Mouse (Mus musculus): ENCODE results near the gene E130308A19Rik.

The E130308A19Rik gene

DNA sequence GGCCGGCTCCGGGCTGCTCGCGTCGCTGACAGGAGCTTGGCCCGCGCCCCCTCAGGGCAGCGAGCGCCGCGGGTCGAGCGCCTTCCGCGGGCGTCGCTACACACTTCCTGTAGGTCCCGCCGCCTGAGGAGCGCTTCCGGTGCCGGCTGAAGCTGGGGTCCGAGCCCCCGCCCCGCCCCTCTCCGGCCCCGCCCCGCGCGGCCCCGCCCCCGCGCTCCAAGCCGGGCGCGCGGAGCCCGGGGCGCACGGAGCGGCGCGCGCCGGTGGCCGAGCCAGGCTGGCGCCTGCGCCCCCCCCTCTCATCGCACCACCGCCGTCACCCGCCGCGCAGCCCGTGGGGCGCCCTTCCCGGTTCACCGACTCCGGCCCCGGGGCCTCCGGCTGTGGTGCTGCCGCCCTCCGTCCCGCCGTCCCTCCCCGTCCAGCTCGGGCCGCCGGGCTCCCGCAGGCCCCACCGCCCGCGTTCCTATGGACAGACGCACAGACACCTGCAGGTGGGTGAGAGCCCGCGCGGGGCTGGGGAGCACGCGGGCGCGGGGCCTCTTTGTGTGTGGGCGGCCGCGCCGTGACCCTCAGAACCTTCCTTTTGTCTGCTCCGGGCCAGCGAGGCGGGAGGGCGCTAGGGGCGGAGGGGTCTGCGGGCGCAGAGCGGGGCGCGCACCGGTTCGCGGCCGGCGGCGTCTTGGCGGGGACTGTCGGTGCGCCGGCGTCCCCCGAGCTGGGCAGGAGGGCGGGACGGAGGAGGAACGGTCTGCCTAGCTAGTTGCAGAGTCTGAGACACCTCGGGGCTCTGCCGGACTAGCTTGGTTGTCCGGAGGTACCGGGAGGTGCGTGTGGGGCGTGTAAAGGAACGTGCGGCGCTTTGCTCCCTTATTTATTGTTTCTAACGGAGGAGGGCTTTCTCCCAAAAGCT is at the start of gene E130308A19Rik:
Gene E130308A19Rik (plus strand): TSS at position 214 of the 913 bp plus-strand sequence.
- peak; percentile 73 for DNase-seq (ENCODE audit: low read depth, low spot score)

DNA sequence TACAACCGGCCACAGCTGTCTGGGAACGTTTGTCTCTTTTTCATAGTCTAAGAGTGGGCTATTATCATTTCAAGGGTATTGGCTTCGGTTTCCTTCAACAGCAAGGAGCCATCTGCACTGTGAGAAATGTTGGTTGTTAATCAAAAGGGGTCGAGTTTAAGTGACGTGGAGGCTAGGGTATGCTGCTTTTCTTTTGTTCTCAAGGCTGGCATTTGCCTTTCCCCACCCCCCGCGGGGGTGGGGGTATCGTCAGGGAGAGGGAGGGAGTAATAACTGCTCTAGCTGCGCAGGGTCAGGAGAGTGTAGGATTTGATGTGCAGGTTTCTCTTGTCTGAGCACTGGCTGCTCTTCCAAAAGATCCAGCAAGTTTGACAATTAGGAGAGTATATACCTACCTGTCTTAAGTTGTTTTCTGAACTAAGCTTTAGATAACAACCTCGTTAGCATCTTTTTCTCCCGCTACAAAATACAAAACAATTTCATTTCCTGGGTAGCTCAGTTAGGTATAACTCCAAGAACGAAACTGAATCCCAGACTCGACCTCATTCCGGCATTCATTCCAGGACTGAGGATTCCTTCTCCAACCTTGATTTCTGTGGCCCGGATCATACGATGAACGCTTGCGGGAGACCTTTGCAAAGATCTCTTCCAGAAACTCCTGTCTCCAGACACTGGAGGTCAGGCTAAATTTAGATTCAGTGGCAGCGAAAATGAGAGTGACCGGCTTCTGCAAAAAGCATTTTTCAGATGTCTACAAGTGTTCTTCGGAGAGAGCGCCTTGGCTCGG is 45.3 kb upstream of the E130308A19Rik start:
- peak; percentile 55 for DNase-seq (ENCODE audit: low read depth, low spot score)

DNA sequence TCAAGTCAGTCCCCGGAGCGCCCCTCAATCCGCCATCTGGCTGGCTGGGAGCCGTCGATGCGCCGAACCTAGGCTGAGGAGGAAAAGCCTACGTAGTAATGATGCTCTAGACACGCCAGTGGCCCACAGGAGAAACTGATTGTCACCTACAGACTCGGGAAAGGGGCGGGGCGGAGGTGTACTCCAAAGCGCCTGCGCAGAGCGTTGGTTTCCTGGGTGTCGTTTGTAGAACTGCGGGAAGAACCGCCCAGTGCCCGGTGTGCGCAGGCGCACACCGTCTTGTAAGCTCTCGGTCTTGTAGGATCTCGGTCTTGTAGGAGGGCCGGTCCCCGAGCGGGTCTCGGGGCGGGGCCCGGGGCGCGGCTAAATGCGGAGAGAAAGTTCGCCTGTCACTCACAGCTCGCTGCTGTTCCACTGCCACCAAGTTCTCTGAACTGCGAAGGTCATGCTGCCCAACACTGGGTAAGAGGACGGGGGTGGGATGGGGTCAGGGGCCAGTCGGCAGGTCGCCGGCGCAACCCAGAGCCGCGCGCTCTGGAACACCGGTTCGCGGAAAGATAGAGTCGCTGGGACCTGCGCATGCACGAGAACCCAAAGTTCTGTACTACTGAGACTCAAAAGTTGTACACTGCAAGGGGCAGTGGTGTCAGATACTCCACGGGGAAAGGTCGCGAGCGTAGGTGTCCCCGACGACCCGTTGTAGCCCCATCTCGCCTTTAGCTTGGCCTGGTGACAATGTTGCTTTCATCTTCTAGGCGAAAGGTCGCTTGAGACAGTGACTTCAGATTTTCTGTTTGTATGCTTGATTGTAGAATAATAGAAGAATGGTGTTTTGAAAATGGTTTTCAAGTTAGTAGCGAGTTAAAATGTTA is 44.5 kb upstream of the E130308A19Rik start, which contains the start of gene Hsdl2:
Gene Hsdl2 (plus strand): TSS at position 250 of the 872 bp plus-strand sequence.
- peak; percentile 99 for DNase-seq (ENCODE audit: low read depth, low spot score)

- no peak for DNase-seq (ENCODE audit: low read depth, low spot score)
These were observed 43.8 kb upstream of the E130308A19Rik start for GRCm38 (mm10) chr4:59582186-59582585.

- no peak for DNase-seq (ENCODE audit: low read depth, low spot score)
These were observed 40.9 kb upstream of the E130308A19Rik start for GRCm38 (mm10) chr4:59585097-59585496.

GRCm38 (mm10) chr4:59587215-59587871 is 38.7 kb upstream of the E130308A19Rik start:
- no peak for DNase-seq (ENCODE audit: low read depth, low spot score)

DNA sequence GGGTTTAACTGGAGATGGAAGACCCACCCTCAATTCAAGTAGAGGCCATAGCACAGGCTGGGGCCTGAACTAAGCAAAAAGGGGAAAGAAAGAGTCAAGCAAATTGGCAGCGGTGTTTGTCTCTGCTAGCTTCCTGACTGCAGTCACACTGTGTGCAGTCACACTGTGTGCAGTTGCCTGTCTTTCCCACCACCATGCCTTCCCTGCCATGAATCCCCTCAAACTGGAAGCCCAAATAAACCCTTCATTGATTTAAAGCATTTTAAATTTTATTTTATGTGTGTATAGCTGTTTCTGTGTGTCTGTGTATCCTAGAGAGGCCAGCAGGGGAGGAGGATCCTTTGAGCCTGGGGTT is 38.2 kb upstream of the E130308A19Rik start:
- no peak for DNase-seq (ENCODE audit: low read depth, low spot score)

DNA sequence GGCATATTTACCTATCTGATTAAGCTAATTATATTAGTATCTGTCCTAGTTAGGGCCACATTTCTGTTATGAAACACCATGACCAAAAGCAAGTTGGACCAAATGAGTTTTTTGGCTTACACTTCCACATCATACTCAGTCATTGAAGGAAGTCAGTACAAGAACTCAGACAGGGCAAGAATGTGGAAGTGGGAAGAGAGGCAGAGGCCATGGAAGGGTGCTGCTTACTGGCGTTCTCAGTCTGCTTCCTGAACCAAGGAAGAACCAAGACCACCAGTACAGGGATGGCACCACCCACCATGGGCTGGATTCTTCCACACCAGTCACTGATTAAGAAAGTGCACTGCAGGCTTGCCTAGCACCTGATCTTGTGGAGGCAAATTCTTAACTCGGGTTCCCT is 31.4 kb upstream of the E130308A19Rik start:
- no peak for DNase-seq (ENCODE audit: low read depth, low spot score)

- DNase-seq (ENCODE audit: low read depth, low spot score), result no peak
These were observed 29.5 kb upstream of the E130308A19Rik start for GRCm38 (mm10) chr4:59596556-59596955.

DNA sequence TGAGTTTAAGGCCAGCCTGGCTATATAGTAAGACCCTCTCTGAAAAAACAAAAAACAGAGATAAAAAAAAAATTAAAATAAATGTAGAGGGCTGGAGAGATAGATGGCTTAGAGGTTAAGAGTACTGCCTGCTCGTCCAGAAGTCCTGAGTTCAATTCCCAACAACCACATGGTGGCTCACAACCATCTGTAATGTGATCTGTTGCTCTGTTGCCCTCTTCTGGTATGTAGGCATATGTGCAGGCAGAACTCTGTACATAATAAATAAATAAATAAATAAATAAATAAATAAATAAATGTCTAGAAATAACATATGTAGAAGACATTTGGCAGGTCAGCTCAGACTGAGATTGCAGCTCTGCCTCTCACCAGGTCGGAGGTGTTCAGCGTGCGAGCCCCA is 23.3 kb upstream of the E130308A19Rik start:
- peak; percentile 20 for DNase-seq (ENCODE audit: low read depth, low spot score)

GRCm38 (mm10) chr4:59604892-59605291 is 21.1 kb upstream of the E130308A19Rik start:
- no peak for DNase-seq (ENCODE audit: low read depth, low spot score)

DNA sequence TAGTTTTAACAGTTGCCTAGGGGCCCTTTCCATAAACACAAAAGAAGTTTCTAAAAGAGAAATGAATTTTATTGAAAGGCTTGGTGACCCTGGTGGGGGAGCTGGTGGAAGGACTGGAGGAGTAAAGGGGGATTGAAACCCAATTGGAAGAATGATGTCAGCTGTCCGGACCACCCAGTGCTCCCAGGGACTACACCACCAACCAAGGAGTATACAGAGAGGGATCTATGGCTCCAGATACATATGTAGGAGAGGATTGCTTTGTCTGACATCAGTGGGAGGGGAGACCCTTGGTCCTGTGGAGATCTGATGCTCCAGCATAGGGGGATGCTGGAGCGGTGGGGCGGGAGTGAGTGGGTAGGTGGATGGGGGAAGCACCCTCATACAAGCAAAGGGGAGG is 20.5 kb upstream of the E130308A19Rik start:
- no peak for DNase-seq (ENCODE audit: low read depth, low spot score)

DNA sequence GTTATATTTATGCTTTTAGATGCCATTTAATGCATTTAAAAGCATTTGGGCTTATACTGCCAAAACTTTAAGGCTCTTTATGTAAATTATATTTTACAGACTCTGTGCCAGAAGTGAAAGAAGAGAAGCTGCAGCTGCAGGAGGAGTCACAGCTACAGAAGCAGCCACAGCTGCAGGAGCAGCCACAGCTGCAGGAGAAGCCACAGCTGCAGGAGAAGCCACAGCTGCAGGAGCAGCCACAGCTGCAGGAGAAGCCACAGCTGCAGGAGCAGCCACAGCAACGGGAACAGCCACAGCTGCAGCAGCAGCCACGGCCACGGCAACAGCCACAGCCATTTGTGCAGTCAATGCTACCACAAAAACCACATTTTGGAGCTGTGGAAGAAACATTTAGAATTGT is 15.6 kb upstream of the E130308A19Rik start:
- no peak for DNase-seq (ENCODE audit: low read depth, low spot score)

DNA sequence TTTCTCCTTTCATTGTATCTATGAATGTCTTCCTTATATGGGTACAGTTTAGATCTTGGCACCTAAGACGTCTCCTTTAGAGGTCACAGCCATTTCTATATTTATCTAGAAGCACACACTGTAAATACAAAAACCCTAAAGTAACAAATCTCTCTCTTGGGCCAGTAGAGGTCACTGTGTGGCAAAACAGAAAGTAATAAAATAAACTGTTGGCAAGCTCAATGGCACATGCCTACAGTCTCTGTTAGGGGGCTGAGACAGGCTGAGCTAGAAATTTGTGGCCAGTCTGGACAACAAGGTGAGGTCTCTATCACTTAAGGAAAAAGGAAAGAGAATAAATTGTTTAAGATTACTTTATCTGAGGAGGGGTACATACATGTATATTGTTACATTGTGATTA is 11.0 kb upstream of the E130308A19Rik start:
- DNase-seq (ENCODE audit: low read depth, low spot score), result peak; percentile 75

DNA sequence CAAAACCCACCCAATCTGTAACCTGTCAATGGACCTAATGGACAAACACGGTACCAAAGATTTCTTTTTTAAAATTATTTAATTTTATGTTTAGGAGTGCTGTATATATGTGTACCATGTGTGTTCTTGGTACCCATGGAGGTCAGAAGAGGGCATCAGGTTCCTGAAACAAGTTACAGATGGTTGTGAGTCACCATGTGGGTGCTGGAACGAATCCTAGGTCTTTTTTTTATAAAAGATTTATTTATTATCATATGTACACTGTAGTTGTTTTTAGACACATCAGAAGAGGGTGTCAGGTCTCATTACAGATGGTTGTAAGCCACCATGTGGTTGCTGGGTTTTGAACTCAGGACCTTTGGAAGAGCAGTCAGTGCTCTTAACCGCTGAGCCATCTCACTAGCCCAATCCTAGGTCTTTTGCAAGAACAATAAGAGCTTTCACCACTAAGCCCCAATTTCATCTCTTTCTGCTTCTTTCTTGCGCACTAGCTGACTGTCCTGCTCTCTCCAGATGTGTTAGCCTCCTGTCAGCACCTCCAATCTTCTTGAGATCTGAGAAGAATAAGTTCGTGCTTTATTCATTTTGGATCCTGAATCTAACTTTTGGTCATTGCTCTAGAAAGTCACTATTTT is 6.3 kb upstream of the E130308A19Rik start:
- DNase-seq (ENCODE audit: low read depth, low spot score), result peak; percentile 81

DNA sequence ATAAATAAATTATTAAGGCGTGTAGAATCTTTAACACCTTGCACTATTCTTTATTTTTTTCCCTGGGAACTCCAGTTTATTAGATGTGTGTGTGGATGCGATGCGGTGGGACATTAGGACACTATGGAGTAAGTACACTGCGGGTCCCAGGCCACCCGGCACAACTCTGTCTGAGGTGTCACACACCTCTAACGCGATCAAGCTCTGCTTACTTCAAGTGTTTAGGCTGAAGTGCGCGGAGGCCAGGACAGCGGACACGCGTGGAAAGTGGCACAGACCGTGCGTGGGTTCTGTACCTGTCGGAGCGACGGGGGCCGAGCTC is 374 bp upstream of the E130308A19Rik start:
- no peak for DNase-seq (ENCODE audit: low read depth, low spot score)

DNA sequence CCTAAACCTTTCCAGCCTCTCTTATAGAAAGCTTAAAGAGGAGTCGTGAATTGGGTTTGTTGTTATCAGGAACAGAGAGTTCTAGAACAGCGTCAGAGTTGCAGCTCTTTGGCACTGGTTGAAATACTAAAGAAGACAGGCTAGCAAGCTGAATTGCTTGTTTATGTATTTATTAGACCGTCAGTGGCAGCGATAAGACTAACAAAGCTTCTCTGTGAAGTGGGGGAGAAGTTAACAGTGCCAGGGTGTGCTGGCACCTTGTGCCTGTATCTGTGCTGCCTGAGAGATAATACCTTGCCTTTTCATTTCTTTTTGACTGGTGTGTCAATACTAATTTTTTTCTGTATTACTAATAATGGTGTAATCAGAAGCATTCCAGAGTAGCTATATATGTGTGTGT is 2.2 kb downstream of the E130308A19Rik start:
- DNase-seq (ENCODE audit: low read depth, low spot score), result no peak

DNA sequence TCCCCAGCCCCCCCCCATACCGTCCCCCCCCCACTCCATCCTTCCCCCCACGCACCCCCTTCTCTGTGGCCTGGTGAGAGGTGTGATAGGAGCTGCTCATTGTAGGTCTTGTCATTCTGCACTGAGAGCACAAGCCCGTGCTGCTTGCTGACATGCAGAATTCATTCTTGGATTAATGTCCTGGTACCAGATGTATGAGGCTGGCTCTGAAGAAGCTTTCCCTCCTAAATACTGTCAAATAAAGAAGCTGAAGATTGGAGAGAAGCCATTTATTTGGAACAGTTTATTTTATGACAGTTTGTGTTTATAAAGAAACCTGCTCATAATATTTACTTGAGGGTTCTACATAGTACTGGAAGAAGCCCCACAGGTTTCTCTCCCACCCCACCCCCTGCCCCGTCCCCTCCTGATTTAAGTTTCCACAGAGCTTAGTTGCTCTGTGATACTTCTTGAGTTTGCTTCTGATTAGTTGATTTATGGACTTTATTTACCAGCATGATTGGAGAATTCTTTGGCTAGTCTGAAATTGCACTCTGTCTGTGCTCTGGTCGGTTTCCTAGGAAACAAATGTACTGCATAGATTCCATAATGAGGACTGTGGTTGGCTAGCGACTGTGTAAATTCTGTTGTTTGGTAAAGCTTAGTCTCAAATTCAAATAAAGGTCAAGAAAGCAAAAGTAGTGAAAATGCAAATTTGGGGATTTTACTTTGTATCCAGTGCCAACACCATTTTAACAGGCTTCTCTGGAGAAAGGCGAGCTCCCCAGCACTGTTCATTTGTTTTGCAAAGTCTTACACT is 3.3 kb downstream of the E130308A19Rik start:
- DNase-seq (ENCODE audit: low read depth, low spot score), result no peak

GRCm38 (mm10) chr4:59630122-59630521 is 4.1 kb downstream of the E130308A19Rik start:
- DNase-seq (ENCODE audit: low read depth, low spot score), result no peak

- no peak for DNase-seq (ENCODE audit: low read depth, low spot score)
These were observed 8.5 kb downstream of the E130308A19Rik start for GRCm38 (mm10) chr4:59634532-59634931.

Measured in 3T3-L1 (cell line).